Mouse (Mus musculus) adrenal gland, adult 2 months (tissue): Measurements from ENCODE around the gene Fubp3. TPM values are rescaled to one million over a fixed set of nuclear protein-coding genes. Genes with fewer than 3 reads are reported as not detected.

Experiments used
- microRNA-seq, 2 experiments: library from miRNA; unstranded; fragments of <30 nt; microRNA quantifications; one replicate each; pipeline ENCODE4 v1.2.0; 2021
- polyA plus RNA-seq: library from polyadenylated mRNA; depleted of rRNA; stranded (reverse); fragments of >200 nt; gene quantifications from 2 replicates; pipeline ENCODE4 v1.2.3, GENCODE M21; 2012; rRNA removed
- total RNA-seq, 2 experiments: library from RNA; stranded (reverse); gene quantifications; 2 replicates each; pipeline ENCODE4 v1.2.3; 2021

Gene Fubp3
- total and polyA plus RNA-seq, 3 experiments: 43.9 to 67.3 (median 55.6) TPM

Small RNA genes within 50 kb of the gene (microRNA-seq; reads per million reads assigned to microRNA genes)
- gene Mir6998: 0 to 0.41 reads per million in 2 experiments

Other genes with a start within 250 kb of the Fubp3 start
- 10 to 100 TPM; 24.4 to 31.6 TPM for gene Ass1, start 102.4 kb upstream of the Fubp3 start, total RNA-seq
- gene Ass1, start 102.4 kb upstream of the Fubp3 start, polyA plus RNA-seq: 3.9 and 4.0 TPM in 2 replicates
- not detected for gene Prdm12, start 67.4 kb downstream of the Fubp3 start, total RNA-seq
- 0.09 TPM in 1 of 2 replicates, not detected in the other for gene Prdm12, start 67.4 kb downstream of the Fubp3 start, polyA plus RNA-seq
- 10 to 100 TPM; 20.7 to 23.8 TPM for gene Exosc2, start 98.1 kb downstream of the Fubp3 start, total RNA-seq
- 4.7 and 5.4 TPM in 2 replicates for gene Exosc2, start 98.1 kb downstream of the Fubp3 start, polyA plus RNA-seq
- 10 to 100 TPM; 57.0 to 62.7 TPM for gene Abl1, start 115.7 kb downstream of the Fubp3 start, total RNA-seq
- gene Abl1, start 115.7 kb downstream of the Fubp3 start, polyA plus RNA-seq: 56.0 and 63.5 TPM in 2 replicates
- gene Qrfp, start 237.9 kb downstream of the Fubp3 start, total RNA-seq: not detected
- not detected in 2 replicates for gene Qrfp, start 237.9 kb downstream of the Fubp3 start, polyA plus RNA-seq